Mouse (Mus musculus) heart, embryonic 14.5 days (tissue): ENCODE results near the gene Bcas1. TPM values are rescaled to one million over a fixed set of nuclear protein-coding genes. Genes with fewer than 3 reads are reported as not detected.

ENCODE experiments used
- ATAC-seq: fragments of 200-750 bp; cut with Nextera tagmentation; 2 replicates; pipeline ENCODE4 v1.8.0; 2017; ENCODE audit warnings: low read depth, moderate TSS enrichment; ENCODE audit not compliant: insufficient number of reproducible peaks, insufficient read depth, low FRiP score
- H3K27ac ChIP-seq, 2 experiments: fragments of 200-500 bp in 1 of 2; fragments of 300-500 bp in 1 of 2; sonication (generic) in 1 of 2; replicated peaks in 1 of 2; 2 replicates each; pipeline ENCODE4 v1.5.1; 2012 to 2014; ENCODE audit warnings: low read depth in 2 of 2, low read length in 2 of 2, control low read depth in 1 of 2, mild to moderate bottlenecking in 1 of 2, mixed read lengths in 1 of 2; ENCODE audit not compliant: control insufficient read depth in 1 of 2, insufficient read depth in 1 of 2
- H3K27me3 ChIP-seq: fragments of 300-500 bp; sonication (generic); 2 replicates; pipeline ENCODE4 v1.6.1; 2014; ENCODE audit warnings: mild to moderate bottlenecking, low read length, control low read depth; ENCODE audit not compliant: control insufficient read depth, insufficient read depth
- H3K36me3 ChIP-seq: fragments of 300-500 bp; sonication (generic); 2 replicates; pipeline ENCODE4 v1.6.1; 2014; ENCODE audit warnings: mild to moderate bottlenecking, control low read depth, low read length, mixed read lengths; ENCODE audit not compliant: control insufficient read depth, insufficient read depth
- H3K4me1 ChIP-seq, 2 experiments: fragments of 200-500 bp in 1 of 2; fragments of 300-500 bp in 1 of 2; sonication (generic) in 1 of 2; 2 replicates each; pipeline ENCODE4 v1.6.1; 2012 to 2014; ENCODE audit warnings: low read length in 2 of 2, control low read depth in 1 of 2, mixed read lengths in 1 of 2; ENCODE audit not compliant: control insufficient read depth in 2 of 2, insufficient read depth in 2 of 2
- H3K4me2 ChIP-seq: fragments of 300-500 bp; sonication (generic); 2 replicates; pipeline ENCODE4 v1.6.1; 2014; ENCODE audit warnings: mild to moderate bottlenecking, low read length
- H3K4me3 ChIP-seq, 2 experiments: fragments of 200-500 bp in 1 of 2; fragments of 300-500 bp in 1 of 2; sonication (generic) in 1 of 2; 2 replicates each; pipeline ENCODE4 v1.5.1; 2012 to 2014; ENCODE audit warnings: low read length in 2 of 2, mild to moderate bottlenecking in 2 of 2, control low read depth in 1 of 2, low read depth in 1 of 2, moderate library complexity in 1 of 2; ENCODE audit not compliant: control insufficient read depth in 1 of 2, insufficient read depth in 1 of 2
- H3K9ac ChIP-seq: fragments of 300-500 bp; sonication (generic); 2 replicates; pipeline ENCODE4 v1.6.1; 2014; ENCODE audit warnings: mild to moderate bottlenecking, low read length
- H3K9me3 ChIP-seq: fragments of 300-500 bp; sonication (generic); 2 replicates; pipeline ENCODE4 v1.6.1; 2016; ENCODE audit warnings: low read length, control low read depth; ENCODE audit not compliant: control insufficient read depth
- WGBS: fragments of 180-500 bp; shearing (Covaris S2); extraction: QIAGEN DNeasy Blood & Tissue Kit; methylation state at CpG from one replicate; pipeline ENCODE4 v1.1.7; 2014; 5-methylcytosine and 5-hydroxymethylcytosine counted together
- polyA plus RNA-seq: library from polyadenylated mRNA; unstranded; fragments of >200 nt; fragmentation: Nextera tagmentation; extraction: Ambion mirVana; gene quantifications from 2 replicates; pipeline ENCODE4 v1.2.1, GENCODE M21; 2014

Gene Bcas1
- polyA plus RNA-seq, 1 experiment from 2014 or later, result 0.43 TPM

DNA sequence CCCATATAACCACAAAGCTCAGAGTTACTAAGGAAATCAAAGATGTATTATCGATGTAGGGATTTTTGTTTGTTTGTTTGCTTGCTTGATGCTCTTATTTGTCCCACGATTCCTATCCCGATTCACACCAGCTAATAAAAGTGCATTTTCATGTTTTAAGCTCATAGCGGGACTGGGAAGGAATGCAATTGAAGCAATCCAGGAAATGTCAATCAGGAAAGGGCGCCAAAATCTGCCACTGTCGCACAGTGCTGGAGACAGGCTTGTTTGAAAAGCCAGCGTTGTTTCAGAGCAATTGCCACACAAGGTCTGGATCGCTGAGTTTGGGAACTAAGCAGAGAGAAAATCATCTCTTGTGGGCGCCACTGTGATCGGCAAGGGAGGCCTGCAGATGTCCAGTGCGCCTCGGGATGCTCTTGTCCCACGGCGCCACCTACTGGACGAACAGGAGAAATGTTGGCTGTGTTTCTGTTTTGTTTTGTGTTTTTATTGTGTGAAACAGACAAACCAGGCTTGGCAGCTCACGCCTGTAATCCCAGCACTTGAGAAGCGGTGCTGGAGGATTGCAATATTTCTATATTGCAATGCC lies 26.3 kb downstream of the Bcas1 start:
- peaks cover 7 to 12% of the 10 kb centered on the region in 2 experiments for H3K4me1 ChIP-seq
- peaks cover 7% of the 10 kb centered on the region; the same call in 1 of the 2 replicates for H3K27me3 ChIP-seq
- no peak for ATAC-seq
- H3K4me2 ChIP-seq, result peak overlapping the region; percentile 89
- H3K9me3 ChIP-seq, result no peaks in the 10 kb centered on the region
- H3K4me3 ChIP-seq, result peak overlapping the region; percentile 41 to 54
- peak overlapping the region; percentile 1 to 35; a peak in 1 of 4 replicates for H3K27ac ChIP-seq
- no peaks in the 10 kb centered on the region for H3K36me3 ChIP-seq
- H3K9ac ChIP-seq, result peak overlapping the region; percentile 69
- WGBS, result 2% methylated on average over 17 of the region's 17 CpGs

DNA sequence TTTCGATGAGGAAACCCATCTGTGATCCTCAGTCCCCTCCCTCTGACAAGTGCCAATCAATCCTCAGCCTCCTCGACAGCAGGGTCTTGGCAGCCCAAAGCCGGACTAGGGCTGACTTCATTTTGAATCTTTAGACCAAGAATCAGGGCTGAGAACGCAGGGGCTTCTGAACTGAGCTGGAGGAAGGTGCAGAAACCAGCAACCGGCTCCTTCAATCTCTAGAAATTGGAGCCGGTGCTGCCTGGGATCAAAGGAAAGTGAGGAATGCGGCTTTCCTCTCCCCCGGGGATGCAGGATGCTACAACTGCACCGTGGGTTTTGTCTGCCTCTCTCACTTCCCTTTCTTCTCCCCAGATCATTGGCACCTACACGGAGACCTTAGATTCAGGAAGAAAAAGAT lies 27.0 kb downstream of the Bcas1 start:
- ATAC-seq, result no peak
- Histone ChIP-seq H3K27me3 (peaks cover 7% of the 10 kb centered on the region; the same call in 1 of the 2 replicates), H3K36me3 (no peaks in the 10 kb centered on the region), H3K9ac (peak overlapping the region; percentile 69), H3K27ac (0 out of 4 replicates have a peak overlapping the region, but pooled peaks of 1 of the 2 experiments have one; percentile 1), H3K4me3 (peak overlapping the region; percentile 17 to 41; a peak in 2 of 4 replicates), H3K4me1 (peaks cover 7 to 12% of the 10 kb centered on the region in 2 experiments), H3K4me2 (peak overlapping the region; percentile 89), H3K9me3 (0 out of 2 replicates have a peak, but pooled peaks cover 3% of the 10 kb centered on the region)
- WGBS, result 3% methylated on average over 10 of the region's 10 CpGs

DNA sequence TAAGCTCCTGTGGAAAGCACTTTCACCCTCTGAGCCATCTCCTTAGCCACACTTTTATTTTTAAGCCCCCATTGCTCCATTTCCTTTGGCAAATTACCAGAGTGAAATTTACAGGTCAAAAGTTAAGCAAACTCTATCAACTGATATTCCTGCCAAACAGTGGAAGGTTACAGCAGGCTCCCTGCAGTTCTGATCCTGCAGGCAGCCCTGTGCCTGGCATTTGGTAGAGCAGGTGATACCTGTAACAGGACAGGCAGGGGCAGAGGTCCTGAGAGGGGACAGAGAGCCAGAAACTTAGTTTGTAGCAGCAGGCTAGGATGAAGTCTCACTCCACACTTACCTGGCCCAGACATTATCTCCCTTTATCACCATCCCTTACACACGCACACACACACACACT lies 35.7 kb downstream of the Bcas1 start:
- no peaks in the 10 kb centered on the region for H3K36me3 ChIP-seq
- no peak overlapping the region for H3K27ac ChIP-seq
- H3K9ac ChIP-seq, result no peak overlapping the region
- H3K27me3 ChIP-seq, result no peaks in the 10 kb centered on the region
- no peak for ATAC-seq
- H3K4me2 ChIP-seq, result no peak overlapping the region
- WGBS, result 87% methylated on average over 1 of the region's 1 CpGs
- no peak overlapping the region for H3K4me3 ChIP-seq
- peaks cover 8% of the 10 kb centered on the region for H3K9me3 ChIP-seq
- H3K4me1 ChIP-seq, result peaks cover 0 to 4% of the 10 kb centered on the region in 2 experiments; a peak in 1 of 4 replicates

DNA sequence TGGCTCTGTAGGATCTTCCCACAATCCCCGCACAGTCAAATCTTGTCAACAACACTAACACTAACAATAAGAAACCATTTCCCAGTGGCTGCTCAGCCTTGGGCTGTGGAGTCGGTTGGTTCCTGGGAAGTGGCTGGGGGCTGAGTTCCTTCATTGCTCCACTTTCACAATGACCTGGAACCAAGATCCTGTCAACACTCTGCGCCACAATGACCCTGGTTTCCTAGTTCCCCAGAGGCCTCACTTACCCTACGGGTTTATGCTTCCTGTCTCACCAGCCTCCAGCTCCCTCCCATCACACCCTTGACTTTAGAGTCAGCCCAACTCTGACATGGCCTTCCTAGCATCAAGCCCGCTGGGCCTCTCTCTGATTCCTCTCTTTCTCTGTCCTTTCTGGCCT lies 39.3 kb downstream of the Bcas1 start:
- H3K4me3 ChIP-seq, result no peak overlapping the region
- H3K27me3 ChIP-seq, result no peaks in the 10 kb centered on the region
- peaks cover 0 to 4% of the 10 kb centered on the region in 2 experiments; a peak in 1 of 4 replicates for H3K4me1 ChIP-seq
- WGBS, result 57% methylated on average over 5 of the region's 5 CpGs
- H3K9me3 ChIP-seq, result no peaks in the 10 kb centered on the region
- no peak overlapping the region for H3K27ac ChIP-seq
- no peaks in the 10 kb centered on the region for H3K36me3 ChIP-seq
- ATAC-seq, result no peak
- no peak overlapping the region for H3K4me2 ChIP-seq
- no peak overlapping the region for H3K9ac ChIP-seq

DNA sequence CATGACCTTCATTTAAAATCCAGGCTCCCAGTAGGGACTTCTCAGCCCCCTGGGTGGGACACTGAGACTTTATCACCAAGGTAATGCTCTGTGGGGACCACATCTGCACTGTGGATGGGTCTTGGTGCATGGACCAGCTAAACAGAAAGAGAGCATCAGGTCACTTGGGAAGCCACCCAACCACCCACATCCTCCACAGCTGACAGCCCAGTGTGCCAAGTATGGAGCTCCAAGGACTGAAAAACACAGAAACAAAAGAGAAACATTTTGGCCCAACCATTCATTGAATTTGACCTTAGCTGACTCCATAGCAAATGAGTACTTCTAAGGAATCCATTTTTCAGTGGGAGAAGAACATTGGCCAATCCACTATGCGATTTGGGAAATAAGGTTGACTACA lies 42.1 kb downstream of the Bcas1 start:
- no peak for ATAC-seq
- 92% methylated on average over 1 of the region's 1 CpGs for WGBS
- Histone ChIP-seq H3K27ac (no peak overlapping the region), H3K9me3 (peaks cover 4% of the 10 kb centered on the region; the same call in 1 of the 2 replicates), H3K4me2 (no peak overlapping the region), H3K4me3 (no peak overlapping the region), H3K27me3 (no peaks in the 10 kb centered on the region), H3K4me1 (peaks cover 0 to 4% of the 10 kb centered on the region in 2 experiments; a peak in 1 of 4 replicates), H3K9ac (no peak overlapping the region), H3K36me3 (no peaks in the 10 kb centered on the region)

DNA sequence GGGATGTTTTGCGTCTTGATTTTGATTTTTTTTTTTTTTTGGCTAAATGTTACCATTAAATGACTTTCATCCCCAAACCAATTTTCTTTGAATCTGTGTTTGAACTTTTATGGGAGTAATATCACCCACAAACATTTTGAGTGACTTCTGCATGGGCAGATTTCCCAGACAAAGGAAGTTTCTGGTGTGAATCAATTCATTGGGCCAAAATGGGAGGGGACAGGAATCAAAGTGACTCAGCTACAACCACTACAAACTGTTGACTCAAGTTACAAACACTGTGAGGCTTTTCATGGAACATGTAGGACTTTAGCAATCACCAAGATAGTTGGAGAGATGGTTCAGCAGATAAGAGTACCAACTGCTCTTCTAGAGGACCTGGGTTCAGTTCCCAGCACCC lies 42.9 kb downstream of the Bcas1 start:
- Histone ChIP-seq H3K9ac (no peak overlapping the region), H3K9me3 (peaks cover 4% of the 10 kb centered on the region; the same call in 1 of the 2 replicates), H3K27me3 (no peaks in the 10 kb centered on the region), H3K4me2 (no peak overlapping the region), H3K4me1 (peaks cover 0 to 4% of the 10 kb centered on the region in 2 experiments; a peak in 1 of 4 replicates), H3K4me3 (no peak overlapping the region), H3K27ac (no peak overlapping the region), H3K36me3 (no peaks in the 10 kb centered on the region)
- no peak for ATAC-seq
- WGBS, result 90% methylated on average over 1 of the region's 1 CpGs

DNA sequence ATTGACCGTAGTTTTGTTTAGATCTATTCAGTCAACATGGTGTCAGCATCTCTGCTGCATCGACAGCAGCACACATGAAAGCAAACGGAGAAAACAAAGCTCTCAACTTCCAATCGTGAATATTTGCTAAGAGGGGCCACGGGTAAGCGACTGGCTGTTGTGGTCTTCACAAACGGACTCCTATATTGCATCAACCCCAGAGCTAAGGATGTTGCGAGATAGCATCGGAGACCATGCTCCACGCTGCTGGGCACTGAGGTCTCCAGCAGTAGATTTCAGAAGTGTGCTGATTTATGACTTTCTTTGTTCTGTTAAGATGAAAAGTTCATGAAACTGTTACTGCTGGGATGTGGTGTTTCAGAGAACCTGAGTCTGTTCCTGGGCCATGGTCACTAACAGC lies 54.3 kb downstream of the Bcas1 start:
- 87% methylated on average over 10 of the region's 10 CpGs for whole genome bisulfite sequencing
- Histone ChIP-seq H3K27me3 (no peaks in the 10 kb centered on the region; the same call in 1 of the 2 replicates), H3K36me3 (no peaks in the 10 kb centered on the region), H3K9ac (no peak overlapping the region), H3K4me2 (no peak overlapping the region), H3K9me3 (no peaks in the 10 kb centered on the region), H3K4me3 (no peak overlapping the region), H3K4me1 (peaks cover 4 to 6% of the 10 kb centered on the region in 2 experiments; a peak in 1 of 4 replicates), H3K27ac (no peak overlapping the region)
- ATAC-seq, result no peak
